Mouse (Mus musculus) stomach, embryonic 14.5 days (tissue): ENCODE measurements around the gene Prkra. TPM values are rescaled to one million over a fixed set of nuclear protein-coding genes. Genes with fewer than 3 reads are reported as not detected.

Source experiments
- ATAC-seq: fragments of 200-750 bp; cut with Nextera tagmentation; 2 replicates; pipeline ENCODE4 v1.8.0; 2017; ENCODE audit warnings: low read depth, moderate TSS enrichment; ENCODE audit not compliant: insufficient number of reproducible peaks, insufficient read depth, low FRiP score
- H3K27ac ChIP-seq: fragments of 300-500 bp; sonication (generic); 2 replicates; pipeline ENCODE4 v1.5.1; 2014; ENCODE audit warnings: mild to moderate bottlenecking, low read length, moderate library complexity, mixed read lengths
- H3K27me3 ChIP-seq: fragments of 300-500 bp; sonication (generic); 2 replicates; pipeline ENCODE4 v1.6.1; 2014; ENCODE audit warnings: low read length, control low read depth, mixed read lengths; ENCODE audit not compliant: control insufficient read depth, insufficient read depth
- H3K36me3 ChIP-seq: fragments of 300-500 bp; sonication (generic); 2 replicates; pipeline ENCODE4 v1.6.1; 2014; ENCODE audit warnings: mild to moderate bottlenecking, control low read depth, low read length, moderate library complexity, mixed read lengths; ENCODE audit not compliant: control insufficient read depth, insufficient read depth
- H3K4me1 ChIP-seq: fragments of 300-500 bp; sonication (generic); 2 replicates; pipeline ENCODE4 v1.6.1; 2014; ENCODE audit warnings: low read length, control low read depth, mixed read lengths; ENCODE audit not compliant: control insufficient read depth, insufficient read depth
- H3K4me2 ChIP-seq: fragments of 300-500 bp; sonication (generic); replicated peaks from 2 replicates; pipeline ENCODE4 v1.6.1; 2014; ENCODE audit warnings: low read depth, low read length, control low read depth
- H3K4me3 ChIP-seq: fragments of 300-500 bp; sonication (generic); 2 replicates; pipeline ENCODE4 v1.5.1; 2014; ENCODE audit warnings: low read depth, low read length, control low read depth
- H3K9ac ChIP-seq: fragments of 300-500 bp; sonication (generic); replicated peaks from 2 replicates; pipeline ENCODE4 v1.6.1; 2014; ENCODE audit warnings: low read depth, mild to moderate bottlenecking, control low read depth, low read length, moderate library complexity, mixed read lengths
- H3K9me3 ChIP-seq: fragments of 300-500 bp; sonication (generic); 2 replicates; pipeline ENCODE4 v1.6.1; 2016; ENCODE audit warnings: low read depth, low read length, control low read depth; ENCODE audit not compliant: control insufficient read depth
- WGBS: fragments of 180-500 bp; shearing (Covaris S2); extraction: QIAGEN DNeasy Blood & Tissue Kit; methylation state at CpG from one replicate; pipeline ENCODE4 v1.1.7; 2014; 5-methylcytosine and 5-hydroxymethylcytosine counted together
- polyA plus RNA-seq: library from polyadenylated mRNA; unstranded; fragments of >200 nt; fragmentation: Nextera tagmentation; extraction: Ambion mirVana; gene quantifications from 2 replicates; pipeline ENCODE4 v1.2.1, GENCODE M21; 2014

Gene Prkra
- polyA plus RNA-seq, 1 experiment from 2014 or later: 68.2 TPM

- Histone ChIP-seq H3K4me3 (no peak overlapping the region), H3K27ac (no peak overlapping the region), H3K4me2 (no peak overlapping the region), H3K36me3 (no peaks in the 10 kb centered on the region), H3K9ac (no peak overlapping the region), H3K4me1 (no peaks in the 10 kb centered on the region), H3K9me3 (no peaks in the 10 kb centered on the region), H3K27me3 (no peaks in the 10 kb centered on the region)
- 80% methylated on average over 3 of the region's 3 CpGs for WGBS
- ATAC-seq: no peak
Observed at GRCm38 (mm10) chr2:76611996-76612395, 35.8 kb downstream of the Prkra start.

- Histone ChIP-seq H3K4me1 (no peaks in the 10 kb centered on the region), H3K4me2 (no peak overlapping the region), H3K27ac (no peak overlapping the region), H3K9ac (no peak overlapping the region), H3K9me3 (no peaks in the 10 kb centered on the region), H3K27me3 (no peaks in the 10 kb centered on the region), H3K36me3 (no peaks in the 10 kb centered on the region), H3K4me3 (no peak overlapping the region)
- 71% methylated on average over 10 of the region's 10 CpGs for WGBS
- no peak for ATAC-seq
Observed at GRCm38 (mm10) chr2:76610326-76611104, 37.3 kb downstream of the Prkra start.

GRCm38 (mm10) chr2:76606704-76607103 lies 41.1 kb downstream of the Prkra start:
- WGBS: 73% methylated on average over 3 of the region's 3 CpGs
- H3K9ac ChIP-seq: no peak overlapping the region
- ATAC-seq: no peak

GRCm38 (mm10) chr2:76602256-76602655 lies 45.6 kb downstream of the Prkra start:
- 92% methylated on average over 1 of the region's 1 CpGs for WGBS
- Histone ChIP-seq H3K9ac (no peak overlapping the region), H3K4me3 (no peak overlapping the region), H3K27me3 (no peaks in the 10 kb centered on the region), H3K27ac (no peak overlapping the region), H3K4me1 (no peaks in the 10 kb centered on the region), H3K4me2 (no peak overlapping the region), H3K36me3 (no peaks in the 10 kb centered on the region), H3K9me3 (no peaks in the 10 kb centered on the region)
- no peak for ATAC-seq

More at GRCm38 (mm10) chr2:76606704-76607103, 41.1 kb downstream of the Prkra start:
- H3K4me3 ChIP-seq: no peak overlapping the region
- H3K9me3 ChIP-seq: no peaks in the 10 kb centered on the region
- no peaks in the 10 kb centered on the region for H3K4me1 ChIP-seq
- H3K27me3 ChIP-seq: no peaks in the 10 kb centered on the region
- H3K27ac ChIP-seq: no peak overlapping the region
- H3K4me2 ChIP-seq: no peak overlapping the region
- H3K36me3 ChIP-seq: no peaks in the 10 kb centered on the region

GRCm38 (mm10) chr2:76599214-76599613 lies 48.6 kb downstream of the Prkra start:
- H3K9me3 ChIP-seq: no peaks in the 10 kb centered on the region
- no peaks in the 10 kb centered on the region for H3K27me3 ChIP-seq
- H3K4me2 ChIP-seq: no peak overlapping the region
- WGBS: 63% methylated on average over 5 of the region's 5 CpGs
- ATAC-seq: no peak
- no peak overlapping the region for H3K9ac ChIP-seq
- H3K36me3 ChIP-seq: 0 out of 2 replicates have a peak, but pooled peaks cover 3% of the 10 kb centered on the region
- H3K4me1 ChIP-seq: no peaks in the 10 kb centered on the region
- H3K27ac ChIP-seq: no peak overlapping the region
- no peak overlapping the region for H3K4me3 ChIP-seq

GRCm38 (mm10) chr2:76597521-76597920 lies 50.3 kb downstream of the Prkra start:
- no peak overlapping the region for H3K9ac ChIP-seq
- 86% methylated on average over 11 of the region's 11 CpGs for WGBS

GRCm38 (mm10) chr2:76592401-76592924 lies 55.4 kb downstream of the Prkra start:
- WGBS: 66% methylated on average over 3 of the region's 3 CpGs
- no peak overlapping the region for H3K9ac ChIP-seq
- no peaks in the 10 kb centered on the region for H3K4me1 ChIP-seq
- H3K9me3 ChIP-seq: no peaks in the 10 kb centered on the region
- H3K27ac ChIP-seq: no peak overlapping the region
- H3K4me2 ChIP-seq: no peak overlapping the region
- no peak overlapping the region for H3K4me3 ChIP-seq
- ATAC-seq: no peak
- H3K27me3 ChIP-seq: no peaks in the 10 kb centered on the region
- 0 out of 2 replicates have a peak, but pooled peaks cover 3% of the 10 kb centered on the region for H3K36me3 ChIP-seq

More at GRCm38 (mm10) chr2:76597521-76597920, 50.3 kb downstream of the Prkra start:
- Histone ChIP-seq H3K36me3 (0 out of 2 replicates have a peak, but pooled peaks cover 3% of the 10 kb centered on the region), H3K4me2 (no peak overlapping the region), H3K4me1 (no peaks in the 10 kb centered on the region), H3K27me3 (no peaks in the 10 kb centered on the region), H3K4me3 (no peak overlapping the region), H3K9me3 (no peaks in the 10 kb centered on the region), H3K27ac (no peak overlapping the region)
- ATAC-seq: no peak

GRCm38 (mm10) chr2:76590221-76590620 lies 57.6 kb downstream of the Prkra start:
- no peak overlapping the region for H3K27ac ChIP-seq
- WGBS: 77% methylated on average over 7 of the region's 7 CpGs

More at GRCm38 (mm10) chr2:76590221-76590620, 57.6 kb downstream of the Prkra start:
- ATAC-seq: no peak
- H3K9ac ChIP-seq: no peak overlapping the region
- H3K36me3 ChIP-seq: no peaks in the 10 kb centered on the region
- H3K4me2 ChIP-seq: no peak overlapping the region
- H3K4me1 ChIP-seq: no peaks in the 10 kb centered on the region
- no peaks in the 10 kb centered on the region for H3K27me3 ChIP-seq
- no peak overlapping the region for H3K4me3 ChIP-seq
- H3K9me3 ChIP-seq: no peaks in the 10 kb centered on the region
